Mouse (Mus musculus): ENCODE measurements around the gene Abcc2. TPM values are rescaled to one million over a fixed set of nuclear protein-coding genes. Genes with fewer than 3 reads are reported as not detected.

Abcc2 gene
- polyA plus RNA-seq (2014; fragmentation: Illumina TruSeq; extraction: RNeasy Lipid Tissue Mini Kit (QIAGEN cat#74804)), result 0.68 TPM

DNA sequence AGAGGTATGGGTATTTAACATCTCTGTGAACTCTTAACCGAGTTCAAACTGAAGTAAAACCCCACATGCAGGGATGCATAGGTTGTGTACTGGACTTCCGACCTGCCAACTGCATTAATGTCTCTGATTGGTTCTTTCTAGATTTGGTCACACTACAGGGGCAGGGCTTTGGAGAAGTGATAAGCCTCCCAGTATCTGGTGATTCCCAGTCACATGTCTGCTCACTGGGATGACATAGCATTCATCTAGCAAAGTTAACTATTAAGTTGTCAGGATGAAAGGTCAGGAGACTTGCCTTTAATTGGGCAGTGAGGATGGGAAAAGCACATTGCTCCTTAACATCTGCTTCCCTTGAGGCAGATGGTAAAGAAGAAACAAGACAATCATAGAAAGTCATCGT, at the start of gene Abcc2:
TSS of gene Abcc2 (plus strand) at position 213 of the 400 bp plus-strand sequence.

DNA sequence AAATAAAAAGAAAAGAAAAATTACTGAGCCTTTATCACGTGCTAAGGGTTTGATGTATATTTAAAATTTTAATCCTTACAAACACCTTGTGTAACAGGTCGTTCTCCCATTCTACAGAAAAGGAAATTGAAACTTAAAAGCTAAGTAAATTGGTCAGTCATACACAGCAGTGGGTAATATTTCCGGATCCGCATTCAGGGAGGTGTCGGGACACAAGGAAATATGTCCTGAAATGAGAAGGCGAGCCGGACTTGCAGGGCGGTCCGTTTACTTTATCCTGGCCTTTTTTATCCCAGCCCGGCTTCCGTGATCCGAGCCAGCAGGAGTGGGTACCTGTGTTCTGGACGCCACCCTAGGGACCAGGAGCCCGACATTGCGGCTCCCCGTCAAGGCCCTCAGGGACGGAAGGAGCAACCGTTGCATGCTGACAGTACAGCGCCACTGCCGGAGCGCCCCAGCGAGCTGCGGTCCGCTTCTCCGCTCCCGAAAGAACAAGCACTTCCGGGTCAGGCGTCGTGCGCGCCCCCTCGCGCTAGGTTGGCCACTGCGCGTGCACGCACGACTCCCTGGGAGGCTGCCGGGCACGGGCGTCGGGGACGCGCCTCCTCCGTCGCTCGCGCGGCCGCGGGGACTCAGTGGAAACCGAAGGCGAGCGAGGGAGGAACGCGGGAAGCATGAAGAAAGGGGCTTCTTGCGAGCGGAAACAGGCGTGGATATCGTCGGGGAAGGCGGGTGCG, 29.3 kb upstream of the Abcc2 start, which contains the start of the genes Cutc and Cox15:
TSS of gene Cutc (plus strand) at position 508 of the 737 bp plus-strand sequence.
TSS of gene Cox15 (minus strand) at position 512 of the 737 bp plus-strand sequence.

Other genes with a start within 250 kb of the Abcc2 start
- not detected for gene Nkx2-3, start 169.9 kb upstream of the Abcc2 start, polyA plus RNA-seq (2014; fragmentation: Illumina TruSeq; extraction: RNeasy Lipid Tissue Mini Kit (QIAGEN cat#74804))
- gene Slc25a28, start 107.3 kb upstream of the Abcc2 start, polyA plus RNA-seq (2014; fragmentation: Illumina TruSeq; extraction: RNeasy Lipid Tissue Mini Kit (QIAGEN cat#74804)), result 4.7 TPM
- gene Entpd7, start 92.5 kb upstream of the Abcc2 start, polyA plus RNA-seq (2014; fragmentation: Illumina TruSeq; extraction: RNeasy Lipid Tissue Mini Kit (QIAGEN cat#74804)), result 3.9 TPM
- 31.9 TPM for gene Cutc, start 29.2 kb upstream of the Abcc2 start, polyA plus RNA-seq (2014; fragmentation: Illumina TruSeq; extraction: RNeasy Lipid Tissue Mini Kit (QIAGEN cat#74804))
- gene Cox15, start 29.2 kb upstream of the Abcc2 start, polyA plus RNA-seq (2014; fragmentation: Illumina TruSeq; extraction: RNeasy Lipid Tissue Mini Kit (QIAGEN cat#74804)), result 13.2 TPM
- gene Dnmbp, start 158.0 kb downstream of the Abcc2 start, polyA plus RNA-seq (2014; fragmentation: Illumina TruSeq; extraction: RNeasy Lipid Tissue Mini Kit (QIAGEN cat#74804)), result 5.6 TPM
- gene Cpn1, start 204.4 kb downstream of the Abcc2 start, polyA plus RNA-seq (2014; fragmentation: Illumina TruSeq; extraction: RNeasy Lipid Tissue Mini Kit (QIAGEN cat#74804)), result not detected
- 0.94 TPM for gene Cyp2c23, start 247.0 kb downstream of the Abcc2 start, polyA plus RNA-seq (2014; fragmentation: Illumina TruSeq; extraction: RNeasy Lipid Tissue Mini Kit (QIAGEN cat#74804))